11 mouse cellular contexts compared by ENCODE assay signal in genomic region chr1:71945070-71945469, GRCm38 (mm10).
A peak's percentile ranks its signal among the peaks of the same experiment; 100 is the strongest.
DNase-seq lines count a peak whose midpoint lies in the region; TF ChIP-seq lines count a peak whose summit lies in the region.
"Had no signal": no experiment of that assay in that cellular context is flagged by ENCODE, and none has a peak within 500 bp of the region (broad histone marks: within the 10 kb centered on the region; RNA-seq: fewer than 3 reads in every experiment).

No protein-coding gene starts in this region.

- TF ChIP-seq CTCF in thymus, adult 2 months (IDR thresholded peaks at IDR 0.05; ENCODE audit: borderline replicate concordance, control insufficient read depth, extremely low read depth, insufficient read depth, low read length, poor library complexity): no peak

- no peaks in the 10 kb centered on the region for H3K4me1 ChIP-seq in thymus, adult 2 months (replicated peaks; ENCODE audit: control insufficient read depth, insufficient read depth, low read length)
- H3K4me1 ChIP-seq: liver, embryonic 13.5 days had no signal

- H3K4me3 ChIP-seq in thymus, adult 2 months (ENCODE audit: control insufficient read depth, insufficient read depth, low read length): no peak overlapping the region
- H3K4me3 ChIP-seq: erythroblast, embryonic 14.5 days; liver, embryonic 13.5 days had no signal

- no peak overlapping the region for H3K27ac ChIP-seq in thymus, adult 2 months (ENCODE audit: control insufficient read depth, insufficient read depth, low read length)
- H3K27ac ChIP-seq: liver, embryonic 13.5 days had no signal

- no peak for TF ChIP-seq POLR2A in thymus, adult 2 months (IDR thresholded peaks at IDR 0.05; ENCODE audit: control insufficient read depth, extremely low read depth, insufficient read depth, low read length, poor library complexity)

- no peaks in the 10 kb centered on the region for H3K27me3 ChIP-seq in thymus, adult 2 months (ENCODE audit: control insufficient read depth, insufficient read depth, low read length)
- H3K27me3 ChIP-seq: liver, embryonic 13.5 days had no signal

- DNase-seq in cerebellum, adult 11-12 months: peak; percentile 3
- DNase-seq in cerebellum, adult 9-10 months: no peak
- peak; percentile 14 for DNase-seq in right cerebral cortex, adult 18-20 months
- no peak for DNase-seq in right cerebral cortex, postnatal 4 days
- peak; percentile 59 for DNase-seq in left cerebral cortex, postnatal 4 days
- DNase-seq in retina, embryonic 14.5 days (ENCODE audit: low spot score): no peak
- no peak for DNase-seq in spleen, postnatal 10 days (ENCODE audit: low spot score in 2 of 2)
- no peak for DNase-seq in thymus, adult 2 months
- DNase-seq: B cell, adult 2 months; liver, embryonic 13.5 days had no signal

- no peaks in the 10 kb centered on the region for H3K36me3 ChIP-seq in thymus, adult 2 months (ENCODE audit: control insufficient read depth, insufficient read depth, low read length)
- H3K36me3 ChIP-seq: liver, embryonic 13.5 days had no signal

- WGBS in thymus, adult 2 months: 56% methylated on average over 6 of the region's 6 CpGs

- intact Hi-C loops in left cerebral cortex, postnatal 4 days (cut with DNase I): no loop called here

Comparison
In these comparisons a context has a peak if more than half of its experiments do, and no peak if none do; other contexts are left out.
1. DNase-seq: peak in cerebellum, adult 11-12 months (single experiment), right cerebral cortex, adult 18-20 months (single experiment) and left cerebral cortex, postnatal 4 days (single experiment); none in cerebellum, adult 9-10 months (single experiment), right cerebral cortex, postnatal 4 days (single experiment), retina, embryonic 14.5 days (single experiment), spleen, postnatal 10 days (0 of 2) and thymus, adult 2 months (single experiment).